Mouse (Mus musculus) cerebellum, postnatal 14 days (tissue): ENCODE measurements at regions not wholly inside any gene's neighbourhood (a gene's known extent, or its start where the extent isn't known, plus 50 kb on each side); places are given as distances from the start of the nearest gene placed in this dataset.
A peak's percentile ranks its signal among the peaks of the same experiment; 100 is the strongest.

ENCODE experiments used
- DNase-seq, 2 experiments: peaks; one replicate each; pipeline ENCODE4 v3.0.0; 2021; ENCODE audit warnings: mixed read lengths in 2 of 2

DNA sequence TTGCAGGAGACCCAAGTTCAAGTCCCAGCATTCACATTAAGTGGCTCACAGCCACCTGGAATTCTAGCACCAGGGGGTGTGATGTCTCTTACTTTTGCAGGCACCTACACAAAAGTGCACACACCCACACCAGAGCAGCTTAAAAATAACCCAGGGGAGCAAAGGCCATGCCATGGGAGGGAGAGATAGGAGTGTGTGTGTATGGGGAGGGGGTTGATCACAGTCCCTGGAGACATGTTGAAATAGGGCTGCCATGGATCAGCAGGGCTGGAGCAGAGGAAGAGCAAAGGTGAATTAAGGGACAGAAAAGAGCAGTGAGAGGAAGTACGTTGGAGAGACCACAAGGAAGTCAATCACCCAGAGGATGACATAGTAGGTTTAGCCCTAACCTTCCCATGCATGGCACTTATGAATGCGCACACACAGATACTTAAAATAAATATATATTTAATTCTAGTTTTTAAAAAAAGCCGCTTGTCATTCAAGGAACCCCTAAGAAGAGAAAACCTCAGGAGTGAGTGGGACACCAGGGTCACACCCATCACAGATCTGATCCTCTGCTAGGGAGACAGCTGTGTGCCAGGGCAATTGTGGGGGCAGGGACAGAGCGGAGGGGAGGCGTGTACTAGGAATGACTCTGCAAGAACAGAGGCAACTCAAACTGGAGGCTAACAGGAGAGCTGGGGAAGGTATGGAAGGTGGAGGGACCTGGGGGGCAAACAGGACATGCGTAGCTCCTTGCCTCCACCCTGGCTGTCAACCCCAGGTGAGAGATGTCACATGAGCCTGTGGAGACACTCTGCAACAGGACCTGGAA, 189.5 kb upstream of the Rybp start:
- no peak for DNase-seq

DNA sequence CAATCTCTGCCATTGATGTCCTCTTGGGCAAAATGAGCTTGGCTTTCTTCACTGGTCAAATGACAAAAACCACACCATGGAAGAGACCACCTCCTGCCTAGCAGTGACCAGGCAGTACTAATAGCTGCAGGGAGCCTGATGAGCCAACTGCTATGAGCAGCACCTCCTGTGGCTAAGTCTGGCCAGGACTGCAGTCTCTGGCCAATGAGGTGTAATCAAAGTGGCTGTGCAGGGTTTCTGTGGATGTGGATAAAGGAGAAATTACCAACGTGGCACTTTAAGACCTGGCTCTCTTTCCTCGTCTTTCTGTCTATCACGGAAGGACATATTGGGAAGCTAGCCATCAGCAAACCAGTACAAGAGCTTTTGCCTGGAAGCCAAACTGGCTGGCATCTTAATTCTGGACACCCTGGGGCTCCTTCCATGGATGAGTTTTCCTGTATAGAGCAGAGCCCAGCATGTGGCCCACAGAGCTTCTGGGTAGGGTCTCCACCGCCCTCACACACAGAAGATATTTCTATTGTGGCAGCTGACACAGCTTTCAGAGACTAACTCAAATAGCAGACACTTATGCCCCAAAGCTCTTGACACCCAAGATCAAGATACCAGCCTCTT, 188.2 kb upstream of the Rybp start:
- DNase-seq, result peak; percentile 34 to 70

DNA sequence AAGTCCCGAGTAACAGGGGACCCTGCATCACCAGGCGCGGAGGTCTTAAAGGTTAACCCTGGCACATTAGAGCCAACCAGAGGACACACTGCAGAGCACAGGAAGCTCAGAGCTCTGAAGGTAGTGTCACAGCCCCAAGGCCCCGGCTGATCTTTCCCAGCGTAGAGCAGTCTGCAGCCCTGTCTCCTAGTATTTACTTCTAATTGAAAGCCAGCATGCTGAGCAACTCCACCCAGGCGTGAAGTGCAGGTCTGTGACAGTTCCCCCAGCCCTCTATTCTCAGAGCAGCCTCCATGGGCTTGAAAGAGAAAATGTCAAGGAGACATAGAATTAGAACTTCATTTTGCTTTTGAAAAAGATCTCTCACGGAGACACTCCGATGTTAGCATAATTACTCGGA, 187.0 kb upstream of the Rybp start:
- DNase-seq, result peak; percentile 66 to 71

DNA sequence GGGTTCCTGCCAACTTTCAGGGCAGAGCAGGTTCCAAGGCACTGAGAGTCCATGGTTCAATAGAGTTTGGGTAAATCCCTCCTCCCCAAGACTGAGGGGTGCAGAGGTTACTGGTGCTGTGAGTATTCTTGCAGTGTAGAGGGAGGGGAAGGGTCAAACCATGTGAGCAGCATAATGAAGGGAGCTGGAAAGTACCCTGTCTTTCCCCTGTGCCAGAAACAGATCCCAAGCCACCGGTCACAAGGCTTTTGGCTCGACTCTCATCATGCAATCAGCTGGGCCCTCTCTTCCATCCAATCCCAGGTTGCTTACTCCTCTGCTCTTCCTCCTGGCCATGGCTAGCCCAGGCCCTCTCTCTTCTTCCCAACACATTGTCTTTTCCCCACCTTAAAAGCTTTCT, 182.8 kb upstream of the Rybp start:
- no peak for DNase-seq

DNA sequence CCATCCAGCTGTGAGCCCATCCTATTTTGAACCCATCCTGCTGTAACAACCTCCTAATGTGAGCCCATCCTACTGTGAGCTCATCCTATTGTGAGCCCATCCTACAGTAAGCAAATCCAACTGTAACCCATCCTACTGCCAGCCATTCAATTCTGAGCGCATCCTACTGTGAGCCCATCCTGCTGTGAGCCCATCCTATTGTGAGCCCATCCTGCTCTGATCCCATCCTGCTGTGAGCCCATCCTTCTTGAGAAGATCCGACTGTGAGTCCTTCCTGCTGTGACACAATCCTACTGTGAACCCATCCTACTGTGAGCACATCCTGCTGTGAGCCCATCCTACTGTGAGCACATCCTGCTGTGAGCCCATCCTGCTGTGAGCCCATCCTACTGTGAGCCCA, 175.5 kb upstream of the Rybp start:
- no peak for DNase-seq

DNA sequence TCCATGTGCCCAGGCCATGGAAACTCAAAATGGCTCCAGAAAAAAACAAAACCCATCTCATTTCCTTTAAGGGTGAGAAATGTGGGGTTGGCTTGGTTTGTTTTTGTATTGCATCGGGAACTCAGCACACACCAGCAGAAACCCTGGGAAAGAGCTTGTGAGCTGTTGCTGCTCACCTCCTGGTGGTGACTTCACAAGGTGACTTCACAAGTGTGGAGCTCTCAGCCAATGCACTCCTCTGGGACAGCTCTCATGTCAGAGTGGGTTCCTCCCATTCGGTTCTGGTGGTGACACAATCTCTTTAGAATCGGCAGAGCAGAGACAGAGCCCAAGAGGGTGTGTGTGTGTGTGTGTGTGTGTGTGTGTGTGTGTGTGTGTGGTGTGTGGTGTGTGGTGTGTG, 166.1 kb upstream of the Rybp start:
- DNase-seq, result no peak

DNA sequence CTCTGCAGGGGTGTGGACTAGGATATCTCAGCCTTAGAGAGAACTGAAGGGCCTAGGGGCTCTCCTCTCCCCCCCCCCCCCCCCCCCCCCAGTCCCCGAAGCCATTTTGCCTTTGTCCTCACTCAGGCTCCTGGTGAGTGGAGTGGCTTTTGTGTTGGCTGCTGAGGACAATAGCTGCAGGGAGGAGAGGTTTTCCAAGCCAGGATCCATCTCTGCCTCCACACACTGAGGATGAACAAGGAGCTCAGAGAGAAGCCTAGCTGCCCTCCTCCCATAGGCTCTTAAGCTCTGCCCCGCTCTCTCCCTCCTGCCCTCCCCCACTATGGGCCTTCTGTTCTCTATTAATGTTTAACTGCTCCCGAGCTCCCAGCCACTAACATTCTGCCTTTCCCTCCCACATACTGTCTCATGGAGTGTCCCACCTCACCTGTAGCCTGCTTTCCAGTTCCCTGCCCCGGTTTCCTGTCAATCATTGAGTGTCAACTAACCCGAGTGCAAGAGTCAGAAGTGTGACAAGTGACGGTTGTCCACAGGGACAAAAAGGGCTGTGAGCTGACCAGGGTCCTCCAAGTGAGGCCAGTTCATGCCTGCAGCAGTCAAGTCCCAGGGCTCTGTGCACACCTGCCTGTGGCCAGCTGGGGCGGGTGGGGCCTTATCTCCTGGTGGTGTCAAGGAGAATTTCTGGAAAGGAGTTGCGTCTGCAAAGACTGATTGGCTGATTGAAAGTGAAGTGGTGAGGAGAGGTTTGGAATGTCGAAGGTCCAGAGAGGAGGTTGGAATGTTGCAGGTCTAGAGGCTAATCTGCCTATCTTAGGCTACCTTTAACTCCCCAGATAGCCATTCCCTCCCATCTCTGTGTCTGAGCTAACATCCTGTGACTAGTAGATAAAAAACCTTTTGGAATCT, 165.1 kb upstream of the Rybp start:
- no peak for DNase-seq

DNA sequence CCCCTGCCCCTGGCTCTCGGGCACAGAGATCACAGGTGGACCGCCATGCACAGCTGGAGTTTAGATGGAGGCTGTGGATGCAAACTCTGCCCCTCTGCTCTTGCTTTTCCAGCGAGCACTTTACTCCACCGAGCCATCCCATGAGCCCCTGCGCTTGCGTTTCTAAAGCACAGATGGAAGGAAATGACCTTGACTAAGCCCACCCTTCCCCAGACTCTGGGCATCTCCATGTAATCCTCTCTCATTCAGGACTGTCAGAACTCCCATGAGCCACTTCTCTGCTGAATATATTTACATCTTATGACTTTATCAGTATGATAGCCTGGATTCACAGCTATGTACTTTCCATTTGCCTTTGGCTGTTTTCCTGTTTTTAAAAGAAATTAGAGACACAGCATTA, 162.8 kb upstream of the Rybp start:
- no peak for DNase-seq

DNA sequence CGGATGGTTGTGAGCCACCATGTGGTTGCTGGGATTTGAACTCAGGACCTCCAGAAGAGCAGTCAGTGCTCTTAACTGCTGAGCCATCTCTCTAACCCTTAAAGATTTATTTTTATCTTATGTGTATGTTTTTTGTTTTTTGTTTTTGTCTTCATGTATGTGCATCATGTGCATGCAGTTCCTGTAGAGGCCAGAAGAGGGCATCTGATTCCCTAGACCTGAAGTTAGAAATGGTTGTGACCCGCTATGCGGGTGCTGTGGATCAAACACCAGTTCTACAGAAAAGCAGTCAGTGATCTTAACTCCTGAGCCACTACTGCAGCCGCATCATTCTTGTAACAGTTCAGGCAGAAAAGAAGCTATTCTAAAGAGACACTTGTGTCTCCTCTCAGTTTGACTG, 161.8 kb upstream of the Rybp start:
- DNase-seq, result no peak

DNA sequence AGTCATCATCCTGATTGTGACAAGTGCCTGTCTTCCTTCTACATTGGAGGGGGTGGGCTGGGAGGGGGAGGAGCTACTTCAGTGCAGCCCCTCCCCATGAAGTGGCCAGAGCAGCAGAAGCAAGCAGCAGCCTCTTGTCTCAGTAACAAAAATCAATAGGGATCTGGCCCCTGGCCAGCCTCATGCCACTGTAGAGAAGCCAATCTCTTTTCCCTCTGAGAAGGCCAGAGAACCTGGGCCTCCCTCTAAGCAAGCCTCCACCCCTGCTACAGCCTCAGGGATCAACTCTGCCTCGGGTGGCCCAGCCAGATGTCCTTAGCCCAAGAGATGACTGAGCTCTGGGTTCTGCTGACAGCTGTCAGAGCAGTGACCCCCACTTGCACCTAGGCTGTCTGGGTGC, 159.9 kb upstream of the Rybp start:
- peak; percentile 37 to 57 for DNase-seq

DNA sequence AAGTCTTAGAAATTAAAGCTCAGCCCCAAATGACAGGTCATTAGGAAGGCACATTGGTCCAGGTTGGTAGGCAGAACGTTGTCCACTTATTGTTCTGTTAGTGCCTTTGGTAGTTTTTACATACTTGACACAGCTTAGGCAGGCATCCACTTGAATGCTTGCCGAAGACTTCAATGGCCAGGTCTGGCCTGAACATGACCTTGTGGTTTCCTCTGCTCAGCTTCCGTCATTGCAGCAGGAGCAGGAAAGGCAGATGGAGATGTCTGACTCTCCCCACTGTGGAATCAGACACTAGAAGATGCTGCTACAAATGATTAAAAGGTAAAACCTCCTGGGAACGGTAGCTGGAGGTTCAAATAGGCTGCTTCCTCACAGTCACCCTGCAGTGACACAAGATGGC, 159.5 kb upstream of the Rybp start:
- DNase-seq, result no peak

DNA sequence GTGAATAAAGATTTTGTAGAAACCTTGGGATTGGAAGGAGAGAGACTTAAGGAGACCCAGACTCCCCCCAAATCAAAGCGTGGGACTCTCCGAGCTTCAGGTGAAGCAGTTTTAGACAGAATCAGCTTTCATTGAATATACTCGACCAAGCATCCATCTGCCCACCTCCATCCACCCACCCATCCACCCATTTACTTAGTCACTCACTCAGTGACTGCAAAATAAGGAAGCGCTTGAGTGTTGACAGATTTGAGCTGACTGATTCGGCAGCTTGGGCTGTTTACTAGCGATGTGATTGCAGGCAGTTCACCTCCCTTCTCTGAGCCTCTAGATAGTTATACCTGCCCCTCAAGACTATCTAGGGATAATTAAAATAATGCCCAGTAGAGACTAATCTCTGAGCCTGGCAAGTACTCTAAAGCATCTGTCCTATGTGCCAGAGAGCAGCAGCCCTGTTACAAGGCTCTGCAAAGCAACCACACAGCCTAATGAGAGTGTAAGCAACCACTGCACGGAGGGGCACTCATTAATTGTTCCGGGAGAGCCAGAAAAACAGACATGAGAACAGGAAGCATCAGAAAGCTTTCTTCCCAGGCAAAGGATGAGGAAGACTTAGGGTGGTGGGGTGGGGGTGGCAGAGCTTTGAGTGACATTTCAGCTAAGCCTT, 151.9 kb upstream of the Rybp start:
- peak in 1 of 2 experiments; percentile 8 for DNase-seq

DNA sequence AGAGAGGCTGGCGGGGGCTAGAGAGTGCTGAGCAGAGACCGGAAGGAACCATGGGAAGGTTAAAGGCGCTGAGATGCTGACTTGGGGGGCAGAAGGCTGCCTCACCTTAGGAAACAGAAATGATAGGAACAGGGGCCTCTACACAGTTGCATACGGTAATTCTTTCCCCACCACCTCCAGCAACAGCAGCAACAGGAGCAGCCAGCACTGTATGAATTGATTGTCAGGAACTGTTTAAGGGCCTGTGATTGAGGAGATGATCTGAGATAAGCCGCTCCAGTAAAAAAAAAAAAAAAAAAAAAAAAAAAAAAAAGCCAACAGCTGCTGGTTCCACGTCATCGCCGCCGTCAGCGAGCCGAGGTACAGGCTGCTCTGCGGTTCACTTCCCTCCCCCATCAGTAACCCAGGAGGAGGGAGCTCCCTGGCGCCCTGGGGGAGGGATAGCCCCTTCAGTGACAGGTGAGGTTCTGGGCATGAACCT, 151.3 kb upstream of the Rybp start:
- DNase-seq, result peak; percentile 37 to 39

DNA sequence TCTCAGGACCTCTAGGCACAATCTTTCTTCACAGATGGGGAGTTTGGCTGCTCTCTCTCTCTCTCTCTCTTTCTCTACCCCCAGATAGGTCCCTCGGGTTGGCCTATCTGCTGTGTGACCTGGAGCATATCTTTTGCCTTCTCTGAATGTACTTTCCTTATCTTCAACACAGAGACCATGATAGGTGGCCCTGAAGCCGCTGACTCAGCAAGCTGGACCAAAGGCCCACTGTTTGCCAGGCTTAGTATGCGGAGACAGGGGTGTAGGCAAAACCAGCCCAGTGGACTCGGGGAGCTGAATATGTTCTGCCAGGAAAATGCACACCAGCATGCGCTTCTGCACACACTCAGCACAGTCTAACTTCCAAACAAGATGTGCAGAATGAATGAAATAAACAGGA, 150.7 kb upstream of the Rybp start:
- DNase-seq, result no peak

DNA sequence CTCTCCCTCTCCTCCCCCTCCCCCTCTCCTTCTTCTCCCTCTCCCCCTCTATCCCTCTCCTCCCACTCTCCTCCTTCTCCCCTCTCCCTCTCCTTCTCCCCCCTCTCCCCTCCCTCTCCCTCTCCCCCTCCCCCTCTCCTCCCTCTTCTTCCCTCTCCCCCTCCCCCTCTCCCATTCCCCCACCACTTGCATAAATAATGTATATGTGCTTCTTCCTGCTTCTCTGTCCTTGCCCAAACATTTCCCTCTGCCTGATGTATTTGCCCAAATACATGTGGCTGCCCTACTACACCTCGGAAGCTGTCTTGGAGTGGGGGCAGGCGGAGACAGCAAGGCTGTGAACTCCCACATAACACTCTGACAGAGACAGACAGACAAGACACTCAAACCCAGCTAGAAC, 149.2 kb upstream of the Rybp start:
- DNase-seq, result no peak

DNA sequence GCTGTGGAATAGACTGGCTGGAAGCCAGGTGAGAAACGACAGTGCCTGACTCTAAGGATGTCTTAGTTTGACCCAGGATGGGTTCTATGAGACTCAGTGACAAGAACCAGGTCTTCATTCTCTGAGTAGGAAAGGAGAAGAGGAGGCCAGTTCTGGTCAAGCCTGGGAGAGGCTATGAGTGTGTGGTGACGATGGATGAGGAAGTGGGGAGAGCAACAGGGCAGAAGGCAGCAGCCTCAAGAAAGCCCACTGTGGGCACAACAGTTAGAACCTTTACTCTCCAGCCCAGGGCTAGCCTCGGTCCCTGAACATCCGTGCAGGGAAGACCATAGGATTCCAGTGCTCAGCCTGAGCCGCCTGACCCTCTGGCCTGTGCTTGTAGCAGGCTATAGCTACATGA, 147.9 kb upstream of the Rybp start:
- DNase-seq, result no peak

DNA sequence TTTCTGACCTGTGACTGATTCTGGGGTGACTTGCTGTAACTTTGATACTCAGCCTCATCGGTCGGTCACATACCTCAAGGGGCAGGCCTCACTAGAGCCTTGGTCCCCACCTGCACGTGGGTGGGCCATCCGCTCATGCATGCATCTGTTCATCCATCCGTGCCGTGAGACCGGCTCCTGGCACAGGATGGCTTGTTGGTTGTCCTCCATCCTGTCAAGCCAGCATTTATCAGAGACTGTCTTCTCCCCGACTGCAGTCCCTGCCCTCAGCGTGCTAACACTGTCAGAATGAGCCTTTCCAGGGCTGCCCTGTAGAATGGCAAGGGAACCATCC, 146.2 kb upstream of the Rybp start:
- peak; percentile 45 to 58 for DNase-seq

DNA sequence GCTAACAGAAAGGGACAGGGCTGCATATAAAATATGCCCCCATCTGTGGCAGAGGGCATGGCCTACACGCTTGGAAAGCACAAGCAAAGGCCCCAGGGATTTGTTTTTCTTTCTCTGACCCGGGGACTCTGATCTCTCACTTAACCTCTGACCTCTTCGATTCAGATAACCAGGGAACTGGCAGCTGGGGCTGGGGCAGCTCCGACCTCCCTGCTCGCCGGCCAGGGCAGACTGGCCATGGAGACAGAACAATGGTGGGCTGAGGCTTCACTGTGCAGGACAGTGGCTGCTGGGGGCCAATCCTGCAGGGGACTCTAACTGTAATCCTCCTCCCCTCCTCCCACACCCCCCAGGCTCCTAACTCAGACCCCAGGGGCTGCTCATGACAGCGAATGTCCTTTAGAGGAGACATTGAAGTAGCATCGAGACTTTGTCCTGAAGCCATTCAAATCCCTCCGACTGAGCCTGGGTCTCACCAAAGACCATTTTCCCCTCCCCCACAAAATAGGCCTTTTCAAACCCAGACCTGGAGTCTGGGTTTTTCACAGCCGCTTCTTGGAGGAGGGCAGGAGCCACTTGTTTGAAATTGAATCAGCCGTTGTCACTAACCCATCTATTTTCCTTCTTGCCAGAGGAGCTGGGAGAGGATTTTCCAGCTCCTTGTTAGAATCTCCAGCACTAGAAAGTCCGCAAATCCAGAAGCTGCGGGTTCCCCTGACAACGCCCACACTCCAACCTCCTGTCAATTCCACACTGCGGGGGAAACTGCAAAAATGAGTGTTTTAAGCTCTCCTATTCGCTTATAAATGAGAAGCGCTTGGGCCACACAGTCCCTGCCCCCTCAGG, 145.6 kb upstream of the Rybp start:
- DNase-seq, result no peak

DNA sequence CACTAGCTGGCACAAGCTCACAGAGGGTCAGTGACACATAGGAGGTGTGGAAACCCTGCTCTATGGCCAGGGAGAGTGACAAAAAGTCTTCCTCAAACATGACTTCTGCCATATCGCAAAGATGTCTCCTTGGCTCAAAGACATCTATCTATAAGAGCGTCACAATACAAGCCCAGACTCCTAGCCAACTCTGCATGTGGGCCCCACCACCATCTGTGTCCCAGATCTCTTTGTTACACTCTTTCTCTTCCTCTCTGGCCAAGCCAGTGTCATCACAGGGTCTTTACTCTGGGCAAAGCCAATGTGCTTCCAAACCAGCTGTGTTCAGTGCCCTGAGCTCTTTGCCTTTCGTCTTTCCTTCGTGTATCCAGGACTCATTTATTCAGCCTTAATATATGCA, 143.0 kb upstream of the Rybp start:
- peak; percentile 54 to 57 for DNase-seq

DNA sequence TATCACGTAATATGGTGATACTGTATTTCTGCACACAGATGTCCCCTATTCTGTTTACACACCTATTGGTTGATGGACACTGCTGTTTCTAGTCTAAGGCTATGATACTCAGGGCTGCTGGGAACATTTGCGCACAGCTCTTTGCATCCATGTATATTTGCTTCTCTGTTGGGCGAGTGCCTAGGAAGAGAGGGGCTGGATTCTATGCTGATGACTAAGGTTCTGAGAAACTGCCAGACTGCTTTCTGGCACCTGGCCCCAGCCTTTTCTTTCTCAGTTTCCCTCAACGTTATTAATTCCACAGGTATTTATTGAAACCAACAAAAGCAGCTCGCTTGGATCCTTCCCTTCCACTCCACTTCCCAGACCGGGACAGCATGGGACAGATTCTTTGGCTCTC, 142.2 kb upstream of the Rybp start:
- DNase-seq, result peak; percentile 33 to 39

DNA sequence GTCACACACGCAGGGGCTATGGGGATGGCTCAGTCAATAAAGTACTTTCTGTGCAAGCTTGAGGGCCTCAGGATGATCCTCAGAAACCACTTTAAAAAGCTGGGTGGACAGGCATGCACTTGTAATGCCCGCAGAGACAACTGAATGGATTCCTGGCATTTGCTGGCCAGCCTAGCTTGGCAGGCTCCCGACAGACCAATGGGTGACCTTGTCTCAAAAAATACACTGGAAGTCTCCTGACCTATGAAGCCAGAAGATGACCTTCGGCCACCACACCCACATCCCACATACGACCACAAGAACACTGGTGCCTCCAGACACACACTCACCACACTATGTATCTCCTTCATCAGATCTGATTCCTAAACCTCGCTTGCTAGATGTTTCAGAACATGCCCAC, 141.5 kb upstream of the Rybp start:
- no peak for DNase-seq

DNA sequence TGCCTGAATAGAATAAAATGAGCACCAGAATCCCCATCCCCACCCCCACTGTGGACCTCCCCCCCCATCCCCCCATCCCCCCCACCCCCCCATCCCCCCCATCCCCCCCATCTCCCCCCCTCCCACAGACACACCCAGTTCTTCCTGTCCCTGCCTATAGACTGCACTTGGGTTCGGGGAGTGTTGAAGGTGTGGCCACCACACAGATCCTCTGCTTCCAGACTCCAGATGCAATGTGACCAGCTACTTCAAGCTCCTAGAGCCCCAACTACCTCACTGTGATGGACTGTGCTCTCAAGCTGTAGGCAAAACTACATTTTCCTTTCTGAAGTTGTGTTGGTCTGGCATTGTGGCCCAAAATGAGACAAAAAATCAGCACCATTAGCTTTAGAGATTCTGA, 138.3 kb upstream of the Rybp start:
- DNase-seq, result no peak
